Mouse (Mus musculus): ENCODE data around the gene Catip.
A peak's percentile ranks its signal among the peaks of the same experiment; 100 is the strongest.

Catip gene

DNA sequence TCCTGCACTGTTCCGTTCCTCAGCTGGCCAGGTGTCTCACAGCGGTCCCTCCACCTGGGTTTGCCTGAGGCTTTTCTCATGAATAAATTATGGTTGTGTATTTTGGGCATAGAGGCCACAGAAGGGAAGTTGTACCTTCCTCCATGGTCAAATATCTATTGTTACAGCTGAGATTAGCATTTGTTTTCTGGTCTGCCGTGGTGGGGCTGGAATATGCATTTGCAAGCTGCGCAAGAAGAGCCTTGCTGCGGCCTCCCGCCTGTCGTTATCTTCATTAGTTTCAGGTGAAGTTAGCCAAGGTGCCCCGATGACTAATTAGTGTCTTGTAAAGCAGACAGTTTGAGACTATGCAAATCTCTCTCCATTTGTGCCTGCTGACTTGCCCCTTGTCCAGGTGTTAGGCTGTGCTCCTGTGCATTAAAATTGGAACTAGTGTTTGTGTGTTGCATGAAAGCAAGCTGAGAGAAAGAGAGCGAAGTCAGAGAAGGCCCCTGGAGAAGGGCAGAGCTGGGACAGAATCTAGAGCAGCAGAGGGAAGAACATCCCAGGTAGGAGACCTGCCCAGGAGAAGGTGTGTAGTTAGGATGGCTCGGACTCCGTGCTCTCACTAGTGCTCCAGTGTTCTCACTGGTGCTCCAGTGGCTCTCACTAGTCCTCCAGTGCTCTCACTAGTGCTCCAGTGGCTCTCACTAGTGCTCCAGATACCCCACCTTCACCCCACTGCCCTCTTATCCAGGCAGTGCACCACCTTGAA is 17.6 kb upstream of the Catip start:
- no peak for DNase-seq

DNA sequence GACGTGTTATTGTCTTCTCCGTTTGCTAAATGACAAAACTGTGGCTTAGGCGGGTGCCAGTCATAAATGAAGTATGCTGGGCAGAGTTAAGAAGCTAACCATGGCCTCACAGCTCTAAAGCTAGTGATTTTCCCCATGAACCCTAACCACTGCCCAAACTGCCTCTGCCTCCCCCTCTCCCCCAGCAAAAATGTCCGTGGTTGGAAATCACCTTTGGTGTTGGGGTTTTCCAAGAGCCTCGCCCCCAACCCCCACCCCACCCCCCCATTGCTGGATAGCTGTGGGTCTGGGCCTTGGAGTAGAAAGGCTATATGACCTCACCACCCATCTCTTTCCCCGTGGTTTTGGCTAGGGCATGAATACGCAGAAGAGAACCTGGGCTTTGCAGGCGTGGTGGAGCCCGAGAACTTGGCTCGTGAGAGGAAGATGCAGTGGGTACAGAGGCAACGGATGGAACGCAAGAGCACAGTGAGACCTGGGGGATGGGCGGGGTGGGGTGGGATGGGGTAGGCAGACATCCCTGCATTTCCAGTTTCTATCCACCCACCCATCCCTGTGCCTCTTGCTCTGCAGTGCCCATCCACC is 10.6 kb upstream of the Catip start:
- DNase-seq = no peak

DNA sequence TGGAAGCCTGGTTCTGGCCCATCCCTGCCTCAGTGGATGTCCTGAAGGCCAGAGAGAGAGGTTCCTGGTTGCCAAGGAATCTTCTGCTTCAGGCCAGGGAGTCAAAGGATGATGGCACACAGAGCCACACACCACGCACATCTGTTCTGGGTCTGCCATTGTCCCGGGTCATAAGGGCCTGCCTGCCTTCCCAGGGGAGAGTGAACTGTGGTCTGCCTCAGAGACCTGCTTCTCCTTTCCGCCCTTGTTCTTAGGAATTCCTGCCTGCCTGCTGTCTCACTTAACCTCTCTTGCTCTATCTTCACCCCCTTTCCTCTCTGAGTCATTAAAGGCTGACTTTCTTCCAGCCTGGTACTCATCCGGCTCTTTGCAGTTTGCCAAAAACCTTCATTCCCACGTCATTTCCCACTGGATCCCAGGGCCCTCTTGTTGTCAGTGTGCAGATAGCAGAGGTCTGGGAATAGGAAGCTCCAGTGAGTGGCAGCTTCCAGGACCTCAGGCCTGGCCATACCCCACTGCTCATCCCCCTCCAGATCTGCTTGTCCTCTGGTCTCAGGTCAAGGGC is 9.3 kb upstream of the Catip start:
- DNase-seq = no peak

DNA sequence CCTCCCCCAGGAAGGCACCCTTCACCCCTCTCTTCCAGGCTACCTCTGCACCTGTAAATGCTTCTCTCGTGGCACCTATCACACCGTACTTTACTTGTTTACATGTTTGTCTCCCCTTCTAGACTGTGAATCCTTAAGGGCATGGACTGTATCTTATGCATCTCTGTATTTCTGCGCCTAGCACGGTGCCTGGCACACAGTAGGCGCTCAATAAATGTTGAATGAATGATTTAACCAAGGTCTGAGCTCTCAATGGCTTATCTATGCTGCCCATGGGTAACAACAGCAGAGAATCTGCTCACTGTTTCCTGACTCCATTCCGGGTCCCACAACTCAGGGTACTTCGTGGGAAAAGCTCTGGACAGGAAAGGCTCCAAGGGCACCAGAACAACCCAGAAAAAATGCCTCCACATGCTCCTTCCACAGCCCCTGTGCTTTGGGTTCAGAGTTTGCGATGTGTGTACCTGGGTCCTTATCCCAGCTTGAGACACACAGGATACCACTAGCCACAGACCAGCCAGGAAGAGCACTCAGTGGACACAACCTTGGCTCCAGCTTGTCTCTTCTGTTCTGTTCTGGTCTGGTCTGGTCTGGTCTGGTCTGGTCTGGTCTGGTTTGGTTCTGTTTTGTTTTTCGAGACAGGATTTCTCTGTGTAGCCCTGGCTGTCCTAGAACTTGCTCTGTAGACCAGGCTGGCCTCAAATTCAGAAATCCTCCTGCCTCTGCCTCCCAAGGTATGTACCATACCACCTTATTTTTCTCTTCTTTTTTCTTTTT is 8.3 kb upstream of the Catip start:
- DNase-seq = no peak

DNA sequence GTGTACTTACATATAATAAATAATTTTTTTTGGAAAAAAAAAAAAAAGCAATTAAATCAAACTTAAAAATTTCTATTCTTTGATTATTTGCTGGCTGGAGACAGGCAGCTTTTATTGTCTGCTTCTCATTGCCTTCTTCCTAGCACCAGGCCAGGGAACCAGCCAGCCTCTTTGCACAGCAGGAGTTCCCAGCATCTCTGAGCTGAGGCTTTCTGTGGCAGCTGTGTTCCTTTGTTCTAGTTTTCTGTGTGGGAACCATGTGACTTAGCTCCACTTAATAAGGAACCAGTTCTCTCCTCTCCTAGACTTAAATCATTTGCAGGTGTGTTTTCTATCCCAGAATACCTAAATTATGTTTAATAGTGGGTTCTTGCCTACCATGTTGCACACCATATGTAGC is 4.4 kb upstream of the Catip start:
- no peak for DNase-seq

DNA sequence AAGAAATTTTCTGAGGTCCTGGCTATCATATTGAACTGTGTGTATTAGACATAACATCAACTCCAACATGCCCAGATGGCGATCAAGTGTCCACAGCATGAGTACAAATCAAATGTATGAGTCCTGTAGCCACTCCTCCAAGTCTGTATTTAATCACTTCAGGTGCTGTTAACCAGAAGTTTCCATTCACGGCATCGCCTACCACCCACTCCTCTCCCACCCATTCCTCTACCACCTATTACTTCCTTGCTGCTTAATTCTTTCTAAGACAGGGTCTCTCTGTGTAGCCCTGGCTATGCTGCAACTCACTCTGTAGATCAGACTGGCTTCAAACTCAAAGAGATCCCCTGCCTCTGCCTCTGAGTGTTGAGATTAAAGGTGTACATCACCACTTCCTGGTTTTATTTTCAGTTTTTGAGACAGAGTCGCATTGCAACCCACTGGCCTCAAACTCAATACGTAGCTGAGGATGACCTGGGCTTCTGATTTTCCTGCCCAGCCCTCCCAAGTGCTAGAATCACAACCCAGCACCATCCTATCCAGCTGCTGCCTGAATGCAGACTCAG is 1.9 kb upstream of the Catip start:
- no peak for DNase-seq

DNA sequence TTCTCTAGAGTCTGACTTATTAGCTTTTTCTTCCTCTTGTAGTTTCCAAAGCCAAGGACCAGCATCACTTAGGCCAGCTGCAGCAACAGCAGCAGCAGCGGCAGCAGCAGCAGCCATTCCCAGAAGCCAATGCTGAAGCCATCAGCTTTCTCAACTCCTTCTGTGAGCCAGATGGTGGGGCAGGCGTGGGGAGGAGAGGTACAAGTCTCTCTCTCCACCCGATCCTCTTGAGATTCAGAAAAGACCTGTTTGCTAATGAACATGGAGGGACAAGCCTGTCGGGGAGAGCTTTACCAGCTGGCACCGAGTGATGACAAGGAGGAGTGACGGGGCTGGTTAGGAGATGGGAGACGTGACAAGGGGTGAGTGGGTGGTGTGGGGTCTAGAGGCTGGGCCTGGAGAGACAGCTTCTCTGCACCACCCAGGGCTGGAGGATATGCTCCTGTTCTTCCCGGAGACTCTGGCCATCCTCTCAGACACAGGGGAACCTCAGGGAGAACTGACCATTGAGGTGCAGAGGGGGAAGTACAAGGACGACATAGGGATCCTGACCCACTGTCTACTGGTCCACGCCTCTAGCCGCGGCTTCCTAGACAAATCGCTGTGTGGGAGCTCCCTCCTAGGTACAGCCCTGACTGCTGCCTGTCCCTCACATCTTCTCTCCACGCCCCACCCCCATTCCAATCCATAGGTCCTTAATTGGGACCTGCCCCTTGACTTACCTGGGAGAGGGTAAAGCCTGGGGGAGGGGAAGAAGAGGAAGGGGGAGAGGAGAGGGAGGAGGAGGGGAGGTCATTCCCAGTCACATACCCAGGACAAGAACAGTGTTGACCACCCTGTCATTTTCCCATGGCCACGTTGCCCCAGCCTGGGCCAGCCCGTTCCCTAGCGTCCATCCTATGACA is 669 bp downstream of the Catip start:
- no peak for DNase-seq

DNA sequence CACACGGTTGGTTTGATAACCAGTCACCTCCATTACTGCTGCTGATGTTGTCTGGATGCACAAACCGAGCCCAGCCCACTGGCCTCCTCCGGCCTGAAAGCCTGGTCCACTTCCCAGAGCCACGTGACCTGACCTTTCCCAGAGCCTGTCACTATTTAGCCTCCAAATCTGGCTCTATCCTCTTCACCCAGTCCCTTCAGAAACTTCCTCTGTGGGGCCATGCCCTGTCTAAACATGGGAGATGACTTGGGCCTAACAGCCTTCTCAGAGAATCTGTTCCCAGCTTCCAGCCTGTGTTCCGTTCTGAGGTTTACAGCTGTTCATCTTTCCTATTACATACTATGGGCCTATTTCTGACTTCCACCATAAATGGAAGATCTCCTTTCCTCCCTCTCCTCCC is 1.5 kb downstream of the Catip start:
- DNase-seq = no peak

DNA sequence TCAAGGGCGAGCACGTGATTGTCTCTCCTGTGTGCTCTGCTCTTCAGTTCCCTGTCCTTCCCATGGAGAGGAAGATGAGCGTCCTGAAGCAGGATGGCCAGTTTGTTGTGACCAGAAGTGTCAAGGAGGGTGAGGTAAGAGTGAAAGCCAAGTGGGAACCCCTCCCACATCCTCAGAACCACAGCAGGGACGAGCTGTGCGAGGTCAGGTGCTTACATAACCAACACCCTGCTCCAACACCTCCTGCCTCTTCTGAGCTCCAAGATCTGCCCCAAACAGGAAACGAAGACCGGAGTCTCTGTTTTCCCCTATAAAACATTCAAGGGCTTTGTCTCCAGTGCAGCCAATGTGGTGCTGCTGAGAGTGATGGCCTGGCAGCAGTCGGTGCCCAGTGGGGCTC is 2.4 kb downstream of the Catip start:
- DNase-seq = no peak

DNA sequence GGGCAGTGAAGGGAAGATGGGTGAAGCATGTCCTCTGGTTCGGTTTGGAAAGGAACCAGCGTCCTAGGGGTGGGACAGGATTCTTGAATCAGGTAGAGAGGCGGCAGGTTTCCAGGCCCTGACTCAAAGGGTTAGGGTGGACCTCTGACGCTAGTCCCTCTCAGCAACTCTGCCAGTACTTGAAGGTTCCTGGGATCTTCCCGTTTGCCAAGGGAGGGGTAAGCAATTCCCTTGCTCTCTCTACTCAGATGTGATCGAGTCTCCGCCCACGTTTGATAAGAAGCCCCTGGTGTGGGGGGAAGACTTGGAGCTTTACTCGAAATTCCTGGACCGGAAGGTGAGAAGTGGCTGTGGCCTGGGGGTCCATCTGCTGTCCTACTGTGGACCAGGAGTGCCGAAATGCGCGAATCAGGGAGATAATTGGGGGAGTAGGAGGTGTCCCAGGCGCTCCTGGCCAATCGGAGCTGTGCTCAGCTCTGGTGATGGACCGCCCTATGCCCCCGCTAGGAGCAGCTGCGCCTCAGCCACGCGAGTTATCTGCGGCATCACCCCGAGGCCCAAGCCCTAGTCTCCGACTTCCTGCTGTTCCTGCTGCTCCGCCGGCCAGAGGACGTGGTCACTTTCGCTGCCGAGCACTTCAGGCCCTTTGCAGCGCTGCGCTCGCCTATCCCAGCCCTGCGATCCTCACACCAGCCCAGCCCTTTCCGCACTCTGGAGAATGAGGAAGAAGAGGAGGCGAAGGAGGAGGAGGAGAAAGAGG is 6.2 kb downstream of the Catip start:
- DNase-seq = peak; percentile 77

DNA sequence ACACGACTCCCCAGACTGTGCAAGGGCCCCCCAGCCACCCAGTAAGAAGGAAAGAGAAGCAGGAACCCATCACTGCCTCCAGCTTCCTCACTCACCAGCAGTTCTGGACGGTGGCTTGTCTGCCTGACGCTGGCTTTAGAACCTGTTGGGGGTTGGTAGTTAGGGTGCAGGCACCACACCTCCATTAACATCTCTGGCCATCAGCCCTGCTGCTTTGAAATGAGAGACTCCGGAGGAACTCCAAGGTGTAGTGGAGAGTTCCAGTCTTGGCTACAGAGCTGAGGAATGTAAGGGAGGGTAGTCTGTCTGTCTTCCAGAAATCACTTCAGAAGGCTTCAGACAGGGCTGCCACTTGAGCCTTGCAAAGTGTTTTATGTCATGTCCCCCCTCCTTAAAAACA is 8.1 kb downstream of the Catip start:
- DNase-seq = no peak

DNA sequence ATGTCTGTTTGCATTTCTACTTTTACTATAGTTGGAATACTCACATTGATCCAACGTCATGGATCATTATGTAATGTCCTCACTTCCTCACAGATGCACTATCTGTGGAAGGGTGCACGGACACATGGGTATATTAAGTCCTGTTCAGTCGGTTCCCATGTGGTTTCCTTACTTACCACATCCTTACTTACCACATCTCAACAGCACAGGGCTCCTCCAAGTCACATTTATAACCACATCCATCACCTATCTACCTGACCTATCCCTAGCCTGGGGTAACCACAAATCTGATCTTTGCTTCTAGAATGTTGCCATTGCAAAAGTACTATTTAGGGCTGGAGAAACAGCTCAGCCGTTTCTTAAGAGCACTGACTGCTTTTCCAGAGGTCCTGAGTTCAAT is 11.5 kb downstream of the Catip start:
- no peak for DNase-seq

DNA sequence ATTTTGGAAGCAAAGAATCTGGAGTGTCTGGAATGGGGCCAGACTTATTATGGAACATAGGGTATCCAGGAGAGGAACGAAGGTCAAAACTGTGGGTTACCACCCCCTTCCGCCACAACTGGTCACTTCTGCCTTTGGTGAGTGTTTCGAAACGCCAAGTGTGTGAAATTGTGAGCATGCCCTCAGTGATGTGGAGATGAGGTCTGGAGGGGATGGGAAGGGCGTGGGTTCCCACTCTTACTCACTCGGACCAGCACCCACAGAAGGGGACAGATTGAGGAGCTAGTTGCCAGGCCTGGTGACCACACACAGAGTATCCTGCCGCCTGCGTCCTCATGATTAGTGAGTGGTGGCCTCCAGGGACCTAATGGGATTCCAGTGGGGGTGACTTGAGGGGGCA is 13.1 kb downstream of the Catip start, which contains the start of gene Slc11a1:
Slc11a1 (plus strand) TSS at position 216 of the 400 bp plus-strand sequence.
- no peak for DNase-seq

DNA sequence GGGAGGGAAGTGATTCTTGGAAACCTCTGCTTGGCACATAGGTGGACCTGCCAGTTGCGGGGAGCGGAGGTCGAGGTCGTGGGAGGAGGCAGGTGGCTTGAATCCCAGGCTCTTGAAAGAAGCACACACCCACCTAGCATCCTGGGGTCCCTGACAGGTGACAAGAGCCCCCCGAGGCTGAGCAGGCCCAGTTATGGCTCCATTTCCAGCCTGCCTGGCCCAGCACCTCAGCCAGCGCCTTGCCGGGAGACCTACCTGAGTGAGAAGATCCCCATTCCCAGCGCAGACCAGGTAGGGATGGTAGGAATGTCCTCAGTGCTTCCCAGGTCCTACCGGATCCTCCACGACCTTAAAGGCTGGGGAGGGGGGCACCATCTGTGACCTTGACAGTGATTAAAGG is 13.7 kb downstream of the Catip start:
- DNase-seq = no peak

DNA sequence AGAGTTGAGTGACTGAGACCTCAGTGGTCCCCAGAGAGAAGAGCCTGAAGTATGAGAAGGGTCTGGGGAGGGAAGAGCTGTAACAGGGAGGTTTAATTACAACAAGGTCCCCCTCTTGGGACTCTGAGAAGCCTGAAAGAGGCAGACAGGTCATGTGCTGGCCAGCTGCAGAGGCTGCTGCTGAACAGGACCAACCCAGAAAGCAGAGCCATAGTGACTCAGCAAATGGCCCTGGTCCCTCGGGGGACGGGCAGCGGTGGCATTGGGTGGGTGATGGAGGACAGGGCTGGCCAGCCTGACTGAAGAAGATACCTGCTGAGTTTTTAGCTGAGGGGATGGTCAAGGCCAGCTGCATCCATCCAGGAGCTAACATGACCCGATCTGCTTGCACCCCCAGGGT is 14.5 kb downstream of the Catip start:
- DNase-seq = no peak

DNA sequence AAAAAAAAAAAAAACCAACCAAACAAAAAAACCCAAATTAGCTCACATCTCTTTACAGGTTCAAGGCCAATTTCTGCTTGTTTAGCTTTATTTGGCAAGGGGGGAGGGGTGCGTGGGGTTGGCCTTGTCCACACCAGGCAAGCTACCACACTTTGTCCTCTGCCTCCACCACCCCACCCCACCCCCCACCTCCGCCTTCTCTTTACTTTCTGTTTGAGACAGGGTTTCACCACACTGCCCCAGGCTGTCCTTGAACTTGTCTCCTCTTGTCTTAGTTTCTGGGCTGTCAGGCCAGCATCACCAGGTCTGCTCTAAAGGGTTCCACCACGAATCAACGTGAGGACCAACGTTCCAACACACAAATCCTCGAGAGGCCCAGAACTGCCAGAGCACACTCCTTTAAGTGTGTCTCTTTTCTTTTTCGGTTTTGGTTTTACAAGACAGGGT is 17.2 kb downstream of the Catip start:
- no peak for DNase-seq

DNA sequence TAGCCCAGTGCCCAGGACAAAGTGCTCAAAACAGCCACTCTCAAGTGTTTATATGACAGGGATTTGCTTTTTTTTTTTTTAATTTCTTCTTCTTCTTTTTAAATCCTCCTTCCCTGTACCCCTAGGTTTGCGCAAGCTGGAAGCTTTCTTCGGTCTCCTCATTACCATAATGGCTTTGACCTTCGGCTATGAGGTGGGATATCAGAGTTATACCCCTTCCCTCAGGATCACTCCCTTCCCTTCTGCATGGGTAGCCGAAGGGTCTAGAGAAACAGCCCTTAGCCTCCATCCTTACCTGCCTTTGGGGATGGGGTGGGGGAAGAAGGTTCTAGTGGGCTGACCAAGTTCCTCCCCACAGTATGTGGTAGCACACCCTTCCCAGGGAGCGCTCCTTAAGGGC is 18.6 kb downstream of the Catip start:
- DNase-seq = no peak

DNA sequence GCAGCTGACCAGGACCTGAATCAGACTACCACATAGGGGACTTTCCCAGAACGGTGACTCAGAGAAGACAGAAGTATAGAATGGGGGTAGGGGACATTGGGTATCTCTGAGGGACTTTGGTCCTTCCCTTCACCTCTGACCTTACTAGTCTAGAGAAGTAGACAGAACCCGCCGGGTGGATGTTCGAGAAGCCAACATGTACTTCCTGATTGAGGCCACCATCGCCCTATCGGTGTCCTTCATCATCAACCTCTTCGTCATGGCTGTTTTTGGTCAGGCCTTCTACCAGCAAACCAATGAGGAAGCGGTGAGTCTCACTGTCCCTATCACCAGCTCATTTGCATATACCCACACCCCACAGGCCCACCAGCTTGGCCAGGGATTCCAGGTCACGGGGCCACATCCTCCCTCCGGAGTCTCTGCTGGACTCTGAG is 19.7 kb downstream of the Catip start:
- no peak for DNase-seq

DNA sequence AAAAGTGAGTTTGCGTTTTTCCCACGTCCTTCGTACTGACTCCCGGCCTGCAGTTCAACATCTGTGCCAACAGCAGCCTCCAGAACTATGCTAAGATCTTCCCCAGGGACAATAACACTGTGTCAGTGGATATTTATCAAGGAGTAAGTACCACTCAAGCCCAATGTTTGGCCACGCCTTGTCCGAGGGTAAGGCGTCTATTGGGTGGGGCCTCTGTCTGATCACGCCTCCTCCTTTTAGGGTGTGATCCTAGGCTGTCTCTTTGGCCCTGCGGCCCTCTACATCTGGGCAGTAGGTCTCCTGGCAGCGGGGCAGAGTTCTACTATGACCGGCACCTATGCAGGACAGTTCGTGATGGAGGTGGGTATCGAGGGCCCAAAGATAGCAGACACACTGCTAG is 21.5 kb downstream of the Catip start:
- DNase-seq = no peak

DNA sequence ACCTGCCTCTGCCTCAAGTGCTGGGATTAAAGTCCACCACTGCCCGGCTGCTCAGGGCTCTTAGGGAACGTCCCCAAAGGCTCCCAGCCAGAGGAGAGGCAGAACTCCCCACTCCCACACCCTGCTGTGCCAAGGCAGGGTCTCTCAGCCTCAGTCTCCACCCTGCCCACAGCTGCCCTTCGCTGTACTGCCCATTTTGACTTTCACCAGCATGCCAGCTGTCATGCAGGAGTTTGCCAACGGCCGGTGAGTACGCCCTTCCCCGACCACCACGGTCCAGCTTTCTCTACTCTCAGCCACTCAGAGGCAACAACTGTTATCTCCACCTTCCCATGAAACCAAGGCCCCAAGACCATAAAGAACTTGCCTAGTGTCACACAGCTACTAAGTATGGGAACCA is 22.6 kb downstream of the Catip start:
- DNase-seq = no peak

DNA sequence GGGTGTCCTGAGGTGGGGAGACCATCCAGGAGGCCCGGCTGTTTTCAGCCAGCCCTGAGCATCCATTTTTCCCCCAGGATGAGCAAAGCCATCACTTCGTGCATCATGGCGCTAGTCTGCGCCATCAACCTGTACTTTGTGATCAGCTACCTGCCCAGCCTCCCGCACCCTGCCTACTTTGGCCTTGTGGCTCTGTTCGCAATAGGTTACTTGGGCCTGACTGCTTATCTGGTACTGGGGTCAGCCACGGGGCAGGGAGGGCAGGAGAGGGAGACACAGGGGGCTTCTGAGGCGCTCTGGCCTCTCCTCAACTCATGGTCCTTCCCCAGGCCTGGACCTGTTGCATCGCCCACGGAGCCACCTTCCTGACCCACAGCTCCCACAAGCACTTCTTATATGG is 23.2 kb downstream of the Catip start:
- no peak for DNase-seq

Data from kidney, postnatal 10 days (tissue).